Mouse (Mus musculus) left cerebral cortex, postnatal 25 days (tissue): ENCODE results near the gene Cabs1. TPM values are rescaled to one million over a fixed set of nuclear protein-coding genes. Genes with fewer than 3 reads are reported as not detected.
A peak's percentile ranks its signal among the peaks of the same experiment; 100 is the strongest.

ENCODE experiments used
- DNase-seq, 2 experiments: peaks; one replicate each; pipeline ENCODE4 v3.0.0; 2022; ENCODE audit warnings: low spot score in 2 of 2, mixed read lengths in 1 of 2
- intact Hi-C: fragments of 180-260 bp; cut with DNase I; formaldehyde crosslinking; loops from one replicate; pipeline ENCODE4 v1.15.1; 2025
- total RNA-seq, 2 experiments: library from RNA; stranded (reverse); gene quantifications; 2 replicates each; pipeline ENCODE4 v1.2.3; 2021

Gene Cabs1
- not detected for total RNA-seq

DNA sequence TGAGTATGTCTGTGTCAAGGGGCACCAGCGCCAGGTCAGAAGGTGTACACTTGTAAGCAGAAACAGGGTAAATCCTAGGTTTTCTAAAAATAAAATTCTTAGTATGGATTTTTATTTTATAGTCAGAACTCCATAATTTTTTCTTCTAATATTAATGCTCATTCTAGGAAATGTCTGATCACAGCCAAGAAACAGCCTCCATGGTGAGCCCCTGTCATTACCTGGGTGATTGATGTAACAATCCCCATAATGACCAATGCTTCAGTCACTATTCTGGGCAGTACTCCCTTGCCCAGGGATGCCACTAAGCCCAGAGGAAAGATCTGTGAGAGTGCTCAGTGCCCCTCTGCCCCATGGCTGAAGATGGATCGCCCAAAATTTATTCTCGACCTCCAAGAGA lies at the start of gene Cabs1:
TSS of gene Cabs1 (plus strand) at position 301 of the 400 bp plus-strand sequence.
- intact Hi-C loops: no loop called here
- DNase-seq: no peak

DNA sequence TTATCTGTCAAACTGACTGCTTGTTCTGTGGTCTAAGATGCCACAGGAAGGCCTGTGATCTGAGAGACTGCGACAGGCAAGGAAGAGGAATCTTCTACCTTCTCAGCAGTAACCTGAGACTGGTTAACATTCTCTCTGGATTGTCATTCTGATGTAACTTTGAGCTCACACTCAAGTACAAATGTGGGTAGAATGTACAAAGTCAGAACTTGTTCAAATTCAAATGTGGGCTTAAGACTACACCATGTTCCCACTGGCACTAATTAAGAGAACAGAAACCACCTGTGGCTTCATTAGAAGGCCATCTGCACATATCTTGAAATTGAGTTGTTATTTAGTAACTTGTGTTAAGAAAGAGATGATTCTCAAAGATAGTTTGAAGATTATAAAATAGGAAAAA lies 47.6 kb upstream of the Cabs1 start:
- intact Hi-C loops: no loop called here
- DNase-seq: no peak

DNA sequence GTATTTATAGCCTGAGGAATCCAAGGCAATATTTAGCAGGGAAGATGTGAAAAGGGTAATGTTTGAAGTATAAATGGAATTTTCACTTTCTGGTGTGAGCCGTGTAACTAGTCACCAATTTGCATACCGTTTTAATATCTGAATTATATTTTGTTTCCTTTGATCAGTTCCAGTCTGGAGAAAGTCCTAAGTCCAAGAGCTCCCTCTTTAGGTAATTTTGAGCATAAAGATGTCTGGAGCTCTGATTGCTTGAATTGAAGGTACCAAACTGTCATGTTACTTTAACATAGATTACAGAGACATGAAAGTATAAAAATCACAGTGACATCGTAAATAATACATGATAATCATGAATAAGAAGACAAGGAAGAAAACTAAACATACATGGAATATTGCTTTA lies 38.5 kb upstream of the Cabs1 start:
- intact Hi-C loops: loop anchor here (5.0 kb wide), 1 partner anchor 158 kb away; no protein-coding TSS in a partner anchor
- DNase-seq: peak in 1 of 2 experiments; percentile 39

GRCm38 (mm10) chr5:87942515-87942914 lies 36.7 kb upstream of the Cabs1 start:
- DNase-seq: no peak
- intact Hi-C loops: loop anchor here (5.0 kb wide), 1 partner anchor 160 kb away; no protein-coding TSS in a partner anchor

- intact Hi-C loops: no loop called here
- no peak for DNase-seq
These were observed 27.4 kb upstream of the Cabs1 start for GRCm38 (mm10) chr5:87951836-87952235.

GRCm38 (mm10) chr5:87969201-87969600 lies 10.0 kb upstream of the Cabs1 start, which contains the start of the genes 2310003L06Rik and Gm28434:
TSS of gene 2310003L06Rik (plus strand) at chr5:87969459.
TSS of gene Gm28434 (plus strand) at chr5:87969517.
- DNase-seq: no peak
- intact Hi-C loops: no loop called here

DNA sequence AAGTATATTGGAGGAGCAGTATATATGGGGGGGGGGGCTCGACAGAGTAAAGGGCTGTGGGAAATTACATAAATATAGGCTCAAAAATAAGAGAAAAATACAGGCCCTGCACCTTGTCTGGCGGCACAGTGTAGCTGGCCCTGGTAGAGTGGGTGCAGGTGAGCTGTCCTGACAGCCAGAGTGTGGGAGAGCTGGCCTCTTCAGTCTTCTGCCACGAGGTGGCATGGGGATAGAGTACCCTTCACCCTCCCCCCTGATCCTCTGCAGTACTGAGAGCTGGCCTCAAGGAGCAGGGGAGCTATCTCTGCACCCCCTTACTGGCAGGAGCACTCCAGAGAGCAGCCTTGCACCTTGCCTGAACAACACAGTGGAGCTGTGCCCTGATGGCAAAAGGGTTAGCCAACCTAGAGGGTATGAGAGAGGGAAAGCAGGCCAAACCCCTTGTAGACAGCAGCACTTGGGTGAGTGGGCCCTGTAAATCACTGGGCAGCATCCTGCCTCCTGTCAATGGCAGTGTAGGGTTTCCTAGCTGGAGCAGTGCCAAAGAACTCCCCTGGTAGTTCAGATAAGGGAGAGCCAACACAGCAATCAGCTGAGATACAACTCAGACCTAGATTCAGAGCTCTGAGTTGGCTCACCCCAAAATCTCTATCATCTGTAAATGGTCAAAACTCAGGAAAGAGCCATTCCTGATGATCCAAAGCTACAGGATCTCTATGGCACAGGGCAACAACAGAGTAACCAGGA lies 3.4 kb downstream of the Cabs1 start:
- intact Hi-C loops: no loop called here
- DNase-seq: no peak

DNA sequence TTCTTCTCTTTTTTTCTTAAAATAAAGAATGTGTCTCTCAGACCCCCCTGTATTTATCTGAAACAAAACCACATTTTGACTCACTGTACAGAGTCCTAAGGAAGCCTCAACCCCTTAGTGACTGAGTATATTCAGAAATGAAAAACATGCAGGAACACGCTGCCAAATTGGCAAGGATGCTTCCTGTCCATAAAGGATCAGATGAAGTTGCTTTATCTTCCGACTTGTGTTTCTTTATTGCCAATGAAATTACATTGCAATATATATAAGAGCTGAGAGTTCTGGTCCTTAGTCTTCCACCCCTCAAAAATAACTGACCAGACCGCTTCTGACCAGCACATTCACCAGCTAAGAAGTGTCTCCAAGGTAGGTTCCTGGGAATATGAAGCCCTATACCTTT lies 23.0 kb downstream of the Cabs1 start, which contains the start of gene Smr3a:
TSS of gene Smr3a (plus strand) at position 301 of the 400 bp plus-strand sequence.
- intact Hi-C loops: no loop called here
- DNase-seq: no peak

- no peak for DNase-seq
- intact Hi-C loops: no loop called here
These were observed 26.0 kb downstream of the Cabs1 start for GRCm38 (mm10) chr5:88005241-88005640.

Other genes starting within 250 kb of the Cabs1 start
- gene Csn1s2a, start 204.9 kb upstream of the Cabs1 start, total RNA-seq: not detected
- gene Csn1s2b, start 171.4 kb upstream of the Cabs1 start, total RNA-seq: not detected
- not detected for gene Prr27, start 153.8 kb upstream of the Cabs1 start, total RNA-seq
- not detected for gene Odam, start 94.4 kb upstream of the Cabs1 start, total RNA-seq
- not detected for gene Csn3, start 53.9 kb upstream of the Cabs1 start, total RNA-seq
- gene 2310003L06Rik, start 10.0 kb upstream of the Cabs1 start, total RNA-seq: not detected
- gene Gm28434, start 9.9 kb upstream of the Cabs1 start, total RNA-seq: not detected
- not detected for gene Smr3a, start 23.1 kb downstream of the Cabs1 start, total RNA-seq
- not detected for gene Smr2, start 107.1 kb downstream of the Cabs1 start, total RNA-seq
- gene Gm11116, start 132.1 kb downstream of the Cabs1 start, total RNA-seq: not detected
- not detected for gene Gm11115, start 174.7 kb downstream of the Cabs1 start, total RNA-seq